Mouse (Mus musculus) intestine, postnatal 0 days (tissue): ENCODE measurements around the gene Ccnk. TPM values are rescaled to one million over a fixed set of nuclear protein-coding genes. Genes with fewer than 3 reads are reported as not detected.

Source experiments
- ATAC-seq: fragments of 200-750 bp; cut with Nextera tagmentation; 2 replicates; pipeline ENCODE4 v1.8.0; 2017; ENCODE audit warnings: mild to moderate bottlenecking, moderate TSS enrichment, moderate library complexity
- H3K27ac ChIP-seq: fragments of 300-500 bp; sonication (generic); 2 replicates; pipeline ENCODE4 v1.5.1; 2014; ENCODE audit warnings: mild to moderate bottlenecking, low read depth, low read length, moderate library complexity
- H3K27me3 ChIP-seq: fragments of 300-500 bp; sonication (generic); replicated peaks from 2 replicates; pipeline ENCODE4 v1.6.1; 2014; ENCODE audit warnings: low read length, mixed read lengths; ENCODE audit not compliant: control insufficient read depth, insufficient read depth
- H3K36me3 ChIP-seq: fragments of 300-500 bp; sonication (generic); 2 replicates; pipeline ENCODE4 v1.6.1; 2014; ENCODE audit warnings: mild to moderate bottlenecking, moderate library complexity; ENCODE audit not compliant: control insufficient read depth, insufficient read depth
- H3K4me1 ChIP-seq: fragments of 300-500 bp; sonication (generic); replicated peaks from 2 replicates; pipeline ENCODE4 v1.6.1; 2014; ENCODE audit warnings: antibody characterized with exemption, low read length, mixed read lengths; ENCODE audit not compliant: control insufficient read depth, insufficient read depth
- H3K4me2 ChIP-seq: fragments of 300-500 bp; sonication (generic); replicated peaks from 2 replicates; pipeline ENCODE4 v1.6.1; 2014; ENCODE audit warnings: low read depth, mild to moderate bottlenecking, moderate library complexity
- H3K4me3 ChIP-seq: fragments of 300-500 bp; sonication (generic); 2 replicates; pipeline ENCODE4 v1.5.1; 2014; ENCODE audit warnings: low read depth, low read length
- H3K9ac ChIP-seq: fragments of 300-500 bp; sonication (generic); 2 replicates; pipeline ENCODE4 v1.6.1; 2014; ENCODE audit warnings: mild to moderate bottlenecking, low read depth, low read length
- H3K9me3 ChIP-seq: fragments of 300-500 bp; sonication (generic); 2 replicates; pipeline ENCODE4 v1.6.1; 2016; ENCODE audit warnings: mixed run types; ENCODE audit not compliant: control insufficient read depth
- CTCF ChIP-seq: sonication (generic); IDR thresholded peaks from 2 replicates; pipeline ENCODE4 v1.5.1; 2016; ENCODE audit warnings: low read depth, mild to moderate bottlenecking, control low read depth, antibody characterized with exemption, moderate library complexity
- WGBS: fragments of 180-500 bp; shearing (Covaris S2); extraction: QIAGEN DNeasy Blood & Tissue Kit; methylation state at CpG from one replicate; pipeline ENCODE4 v1.1.7; 2014; 5-methylcytosine and 5-hydroxymethylcytosine counted together
- polyA plus RNA-seq: library from polyadenylated mRNA; unstranded; fragments of >200 nt; fragmentation: Nextera tagmentation; extraction: Ambion mirVana; gene quantifications from 2 replicates; pipeline ENCODE4 v1.2.1, GENCODE M21; 2015

Ccnk gene
- polyA plus RNA-seq, 1 experiment from 2014 or later, result 3.0 TPM

GRCm38 (mm10) chr12:108145198-108145597, 34.2 kb upstream of the Ccnk start:
- Histone ChIP-seq H3K27ac (no peak overlapping the region), H3K9me3 (no peaks in the 10 kb centered on the region), H3K9ac (no peak overlapping the region), H3K36me3 (peaks cover 41% of the 10 kb centered on the region), H3K27me3 (no peaks in the 10 kb centered on the region), H3K4me3 (no peak overlapping the region), H3K4me2 (no peak overlapping the region), H3K4me1 (no peaks in the 10 kb centered on the region)
- 95% methylated on average over 3 of the region's 3 CpGs for WGBS
- no peak for ATAC-seq
- TF ChIP-seq CTCF, result no peak

- no peak overlapping the region for H3K4me2 ChIP-seq
- H3K27me3 ChIP-seq, result no peaks in the 10 kb centered on the region
- no peak for ATAC-seq
- TF ChIP-seq CTCF, result peak; percentile 56
- H3K4me3 ChIP-seq, result no peak overlapping the region
- peaks cover 42% of the 10 kb centered on the region for H3K36me3 ChIP-seq
- H3K9me3 ChIP-seq, result no peaks in the 10 kb centered on the region
- no peaks in the 10 kb centered on the region for H3K4me1 ChIP-seq
- 73% methylated on average over 3 of the region's 3 CpGs for WGBS
- H3K27ac ChIP-seq, result no peak overlapping the region
- H3K9ac ChIP-seq, result no peak overlapping the region
Measured at GRCm38 (mm10) chr12:108149764-108150163, 29.6 kb upstream of the Ccnk start.

GRCm38 (mm10) chr12:108152743-108153142, 26.6 kb upstream of the Ccnk start:
- H3K9ac ChIP-seq, result no peak overlapping the region
- 94% methylated on average over 2 of the region's 2 CpGs for WGBS
- no peak overlapping the region for H3K4me3 ChIP-seq
- no peak overlapping the region for H3K27ac ChIP-seq
- H3K9me3 ChIP-seq, result no peaks in the 10 kb centered on the region
- peak; percentile 63 for TF ChIP-seq CTCF
- no peak overlapping the region for H3K4me2 ChIP-seq
- H3K4me1 ChIP-seq, result no peaks in the 10 kb centered on the region
- H3K36me3 ChIP-seq, result peaks cover 41% of the 10 kb centered on the region
- no peak for ATAC-seq
- H3K27me3 ChIP-seq, result no peaks in the 10 kb centered on the region

- Histone ChIP-seq H3K4me3 (no peak overlapping the region), H3K4me2 (no peak overlapping the region), H3K9me3 (no peaks in the 10 kb centered on the region), H3K9ac (no peak overlapping the region), H3K27me3 (no peaks in the 10 kb centered on the region), H3K27ac (no peak overlapping the region), H3K4me1 (no peaks in the 10 kb centered on the region), H3K36me3 (peaks cover 53% of the 10 kb centered on the region)
- ATAC-seq, result no peak
- peak; percentile 34; the same call in 1 of the 2 replicates for TF ChIP-seq CTCF
Measured at GRCm38 (mm10) chr12:108159863-108160262, 19.5 kb upstream of the Ccnk start.

- no peaks in the 10 kb centered on the region for H3K9me3 ChIP-seq
- H3K4me2 ChIP-seq, result no peak overlapping the region
- H3K4me1 ChIP-seq, result no peaks in the 10 kb centered on the region
- H3K27ac ChIP-seq, result no peak overlapping the region
- H3K27me3 ChIP-seq, result no peaks in the 10 kb centered on the region
- no peak overlapping the region for H3K4me3 ChIP-seq
- no peak for ATAC-seq
- H3K9ac ChIP-seq, result no peak overlapping the region
- peak; percentile 70 for TF ChIP-seq CTCF
- 96% methylated on average over 1 of the region's 1 CpGs for WGBS
- H3K36me3 ChIP-seq, result peaks cover 46% of the 10 kb centered on the region
Measured at GRCm38 (mm10) chr12:108162036-108162435, 17.3 kb upstream of the Ccnk start.

GRCm38 (mm10) chr12:108163706-108164105, 15.7 kb upstream of the Ccnk start:
- TF ChIP-seq CTCF, result no peak
- Histone ChIP-seq H3K4me3 (no peak overlapping the region), H3K9me3 (no peaks in the 10 kb centered on the region), H3K36me3 (peaks cover 43% of the 10 kb centered on the region), H3K27me3 (no peaks in the 10 kb centered on the region), H3K4me2 (no peak overlapping the region), H3K4me1 (peaks cover 2% of the 10 kb centered on the region; the same call in 1 of the 2 replicates), H3K9ac (no peak overlapping the region), H3K27ac (no peak overlapping the region)
- WGBS, result 81% methylated on average over 3 of the region's 3 CpGs
- no peak for ATAC-seq

GRCm38 (mm10) chr12:108168909-108169308, 10.5 kb upstream of the Ccnk start:
- no peak overlapping the region for H3K4me2 ChIP-seq
- no peak for TF ChIP-seq CTCF
- no peak overlapping the region for H3K4me3 ChIP-seq
- H3K4me1 ChIP-seq, result peaks cover 3% of the 10 kb centered on the region; the same call in 1 of the 2 replicates
- peaks cover 6% of the 10 kb centered on the region for H3K36me3 ChIP-seq
- H3K9me3 ChIP-seq, result no peaks in the 10 kb centered on the region
- H3K27ac ChIP-seq, result no peak overlapping the region
- no peak overlapping the region for H3K9ac ChIP-seq
- WGBS, result 58% methylated on average over 3 of the region's 3 CpGs
- ATAC-seq, result no peak
- no peaks in the 10 kb centered on the region for H3K27me3 ChIP-seq
